Mouse (Mus musculus): Measurements from ENCODE around the gene Prkce.

Prkce gene

GRCm38 (mm10) chr17:86523843-86524242, 356.3 kb downstream of the Prkce start:
- no peak for DNase-seq (ENCODE audit: low spot score)

- no peak for DNase-seq (ENCODE audit: low spot score)
Observed at GRCm38 (mm10) chr17:86525075-86525474, 357.5 kb downstream of the Prkce start.

GRCm38 (mm10) chr17:86526016-86526415, 358.4 kb downstream of the Prkce start:
- DNase-seq (ENCODE audit: low spot score): no peak

- DNase-seq (ENCODE audit: low spot score): no peak
Observed at GRCm38 (mm10) chr17:86527298-86527697, 359.7 kb downstream of the Prkce start.

- no peak for DNase-seq (ENCODE audit: low spot score)
Observed at GRCm38 (mm10) chr17:86529003-86529402, 361.4 kb downstream of the Prkce start.

GRCm38 (mm10) chr17:86529411-86529810, 361.8 kb downstream of the Prkce start:
- DNase-seq (ENCODE audit: low spot score): no peak

- DNase-seq (ENCODE audit: low spot score): no peak
Observed at GRCm38 (mm10) chr17:86531231-86531630, 363.6 kb downstream of the Prkce start.

GRCm38 (mm10) chr17:86532783-86533548, 365.4 kb downstream of the Prkce start:
- DNase-seq (ENCODE audit: low spot score): peak; percentile 41

GRCm38 (mm10) chr17:86533549-86533851, 365.9 kb downstream of the Prkce start:
- DNase-seq (ENCODE audit: low spot score): no peak

GRCm38 (mm10) chr17:86535096-86535495, 367.5 kb downstream of the Prkce start:
- DNase-seq (ENCODE audit: low spot score): no peak

GRCm38 (mm10) chr17:86535827-86536656, 368.5 kb downstream of the Prkce start:
- peak; percentile 78 for DNase-seq (ENCODE audit: low spot score)

- no peak for DNase-seq (ENCODE audit: low spot score)
Observed at GRCm38 (mm10) chr17:86539881-86540430, 372.4 kb downstream of the Prkce start.

- no peak for DNase-seq (ENCODE audit: low spot score)
Observed at GRCm38 (mm10) chr17:86546529-86546928, 378.9 kb downstream of the Prkce start.

- DNase-seq (ENCODE audit: low spot score): no peak
Observed at GRCm38 (mm10) chr17:86549128-86549527, 381.5 kb downstream of the Prkce start.

GRCm38 (mm10) chr17:86551561-86551960, 384.0 kb downstream of the Prkce start:
- DNase-seq (ENCODE audit: low spot score): no peak

GRCm38 (mm10) chr17:86551995-86552394, 384.4 kb downstream of the Prkce start:
- no peak for DNase-seq (ENCODE audit: low spot score)

GRCm38 (mm10) chr17:86559206-86559891, 391.8 kb downstream of the Prkce start:
- peak; percentile 51 for DNase-seq (ENCODE audit: low spot score)

GRCm38 (mm10) chr17:86560499-86560898, 392.9 kb downstream of the Prkce start:
- no peak for DNase-seq (ENCODE audit: low spot score)

GRCm38 (mm10) chr17:86570491-86570890, 402.9 kb downstream of the Prkce start:
- no peak for DNase-seq (ENCODE audit: low spot score)

- DNase-seq (ENCODE audit: low spot score): no peak
Observed at GRCm38 (mm10) chr17:86571266-86571665, 403.7 kb downstream of the Prkce start.

- DNase-seq (ENCODE audit: low spot score): no peak
Observed at GRCm38 (mm10) chr17:86572136-86572535, 404.6 kb downstream of the Prkce start.

- no peak for DNase-seq (ENCODE audit: low spot score)
Observed at GRCm38 (mm10) chr17:86572576-86572975, 405.0 kb downstream of the Prkce start.

Measured in yolk sac, embryonic 10.5 days (tissue).